Mouse (Mus musculus) midbrain, embryonic 14.5 days (tissue): ENCODE data around the gene Iqcf5. TPM values are rescaled to one million over a fixed set of nuclear protein-coding genes. Genes with fewer than 3 reads are reported as not detected.
A peak's percentile ranks its signal among the peaks of the same experiment; 100 is the strongest.

Source experiments
- ATAC-seq: fragments of 200-750 bp; cut with Nextera tagmentation; 2 replicates; pipeline ENCODE4 v1.8.0; 2017; ENCODE audit warnings: moderate number of reproducible peaks, moderate library complexity; ENCODE audit not compliant: low FRiP score, low TSS enrichment
- DNase-seq: peaks from one replicate; pipeline ENCODE4 v3.0.0-alpha.2; 2015
- H3K27ac ChIP-seq: fragments of 300-500 bp; sonication (generic); replicated peaks from 2 replicates; pipeline ENCODE4 v1.5.1; 2014; ENCODE audit warnings: mild to moderate bottlenecking, low read depth, low read length, moderate library complexity
- H3K27me3 ChIP-seq: fragments of 300-500 bp; sonication (generic); 2 replicates; pipeline ENCODE4 v1.6.1; 2014; ENCODE audit warnings: low read length, control low read depth, mixed read lengths; ENCODE audit not compliant: control insufficient read depth, insufficient read depth
- H3K36me3 ChIP-seq: fragments of 300-500 bp; sonication (generic); 2 replicates; pipeline ENCODE4 v1.6.1; 2014; ENCODE audit warnings: low read length, control low read depth; ENCODE audit not compliant: control insufficient read depth, insufficient read depth
- H3K4me1 ChIP-seq: fragments of 300-500 bp; sonication (generic); 2 replicates; pipeline ENCODE4 v1.6.1; 2014; ENCODE audit warnings: mild to moderate bottlenecking, antibody characterized with exemption, low read length, control low read depth; ENCODE audit not compliant: control insufficient read depth, insufficient read depth
- H3K4me2 ChIP-seq: fragments of 300-500 bp; sonication (generic); 2 replicates; pipeline ENCODE4 v1.6.1; 2014; ENCODE audit warnings: mild to moderate bottlenecking, low read length, moderate library complexity
- H3K4me3 ChIP-seq: fragments of 300-500 bp; sonication (generic); replicated peaks from 2 replicates; pipeline ENCODE4 v1.5.1; 2014; ENCODE audit warnings: low read depth, low read length
- H3K9ac ChIP-seq: fragments of 300-500 bp; sonication (generic); replicated peaks from 2 replicates; pipeline ENCODE4 v1.6.1; 2014; ENCODE audit warnings: mild to moderate bottlenecking, low read length, moderate library complexity
- H3K9me3 ChIP-seq: fragments of 300-500 bp; sonication (generic); 2 replicates; pipeline ENCODE4 v1.6.1; 2016; ENCODE audit warnings: low read length, control low read depth, mixed read lengths; ENCODE audit not compliant: control insufficient read depth
- WGBS: fragments of 180-500 bp; shearing (Covaris S2); extraction: QIAGEN DNeasy Blood & Tissue Kit; methylation state at CpG from one replicate; pipeline ENCODE4 v1.1.7; 2014; 5-methylcytosine and 5-hydroxymethylcytosine counted together
- polyA plus RNA-seq: library from polyadenylated mRNA; unstranded; fragments of >200 nt; fragmentation: Nextera tagmentation; extraction: Ambion mirVana; gene quantifications from 2 replicates; pipeline ENCODE4 v1.2.1, GENCODE M21; 2014

Gene Iqcf5
- polyA plus RNA-seq, 1 experiment from 2014 or later = not detected

DNA sequence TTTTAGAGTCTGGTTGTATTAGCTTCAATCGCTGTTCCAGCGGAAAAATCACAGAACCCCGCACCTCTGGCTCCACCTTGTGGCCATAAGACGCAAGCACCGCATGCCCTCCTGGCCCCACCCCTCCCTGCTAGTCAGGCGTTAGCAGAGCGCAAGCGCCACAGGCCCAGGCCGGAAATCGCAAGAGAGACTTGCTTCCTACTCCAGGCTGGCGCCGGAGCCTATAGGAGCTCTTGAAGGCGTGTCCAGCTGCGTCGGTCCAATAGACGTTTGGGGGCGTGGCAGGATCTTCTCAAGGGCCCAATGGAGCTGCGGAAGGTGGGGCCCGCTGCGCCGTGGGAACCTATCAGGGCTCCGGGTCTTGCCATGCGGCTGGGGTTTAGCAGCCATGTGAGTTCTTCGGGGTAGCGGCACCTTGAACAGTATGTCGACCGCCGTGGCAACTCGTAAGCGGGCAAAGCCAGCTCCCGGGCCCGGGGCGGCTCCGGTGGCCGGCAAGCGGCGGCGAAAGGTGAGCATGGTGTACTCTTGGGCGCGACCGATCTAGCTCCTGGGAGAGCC, 37.4 kb upstream of the Iqcf5 start, which contains the start of gene Parp3:
Gene Parp3, minus strand, starts transcription at position 26 of the 561 bp plus-strand sequence.
- H3K27me3 ChIP-seq = no peaks in the 10 kb centered on the region
- H3K4me1 ChIP-seq = peaks cover 12% of the 10 kb centered on the region
- under 1% methylated on average over 41 of the region's 41 CpGs for WGBS
- H3K36me3 ChIP-seq = peaks cover 19% of the 10 kb centered on the region; the same call in 1 of the 2 replicates
- peak; percentile 97 for ATAC-seq
- H3K4me3 ChIP-seq = peak within 1 kb of the TSS; percentile 66
- 0 out of 2 replicates have a peak within 1 kb of the TSS, but pooled peaks have one; percentile 26 for H3K27ac ChIP-seq
- no peaks in the 10 kb centered on the region for H3K9me3 ChIP-seq
- H3K9ac ChIP-seq = peak within 1 kb of the TSS; percentile 62
- H3K4me2 ChIP-seq = peak within 1 kb of the TSS; percentile 95
- peak; percentile 100 for DNase-seq

DNA sequence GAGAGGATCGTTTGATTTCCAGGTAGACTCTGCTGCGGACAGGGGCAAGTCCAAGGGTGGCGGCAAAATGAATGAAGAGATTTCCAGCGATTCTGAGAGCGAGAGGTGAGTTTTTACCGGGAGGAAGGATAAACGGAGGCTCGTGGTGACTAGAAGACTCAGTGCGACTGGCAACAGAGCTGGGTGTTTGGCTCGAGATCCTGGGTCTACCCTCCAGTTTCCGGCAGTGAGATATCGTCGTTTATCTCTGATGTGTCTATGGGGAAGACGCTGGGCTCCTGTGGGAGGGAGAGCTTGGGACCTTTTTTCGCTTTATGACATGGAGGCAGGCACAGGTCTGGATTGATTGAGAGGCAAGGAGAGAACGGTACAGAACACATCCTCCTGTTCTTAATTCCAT, 36.7 kb upstream of the Iqcf5 start:
- 6% methylated on average over 16 of the region's 16 CpGs for WGBS
- Histone ChIP-seq H3K9me3 (no peaks in the 10 kb centered on the region), H3K4me1 (peaks cover 12% of the 10 kb centered on the region), H3K4me3 (peak overlapping the region; percentile 66), H3K9ac (peak overlapping the region; percentile 62), H3K4me2 (peak overlapping the region; percentile 95), H3K36me3 (peaks cover 21% of the 10 kb centered on the region), H3K27ac (no peak overlapping the region), H3K27me3 (no peaks in the 10 kb centered on the region)
- no peak for ATAC-seq
- DNase-seq = no peak

DNA sequence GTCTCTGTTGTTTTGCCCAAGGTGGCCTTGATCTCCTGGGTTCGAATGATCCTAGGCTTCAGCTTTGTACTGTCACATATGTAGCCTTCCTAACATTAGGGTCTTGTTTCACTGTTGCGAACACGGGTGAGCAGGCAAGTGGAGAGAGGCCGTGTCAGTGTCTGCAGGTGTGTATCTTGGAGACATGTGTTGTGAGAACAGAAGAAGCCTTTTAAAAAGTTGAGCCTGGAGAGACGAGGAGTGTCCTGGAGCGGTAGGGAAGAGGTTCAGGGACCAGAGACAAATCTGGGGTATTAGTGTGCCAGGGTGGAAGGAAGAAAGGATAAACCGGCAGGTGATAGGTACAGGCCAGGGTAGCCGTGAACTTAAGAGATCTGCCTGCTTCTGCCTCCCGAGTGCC, 36.3 kb upstream of the Iqcf5 start:
- Histone ChIP-seq H3K9me3 (no peaks in the 10 kb centered on the region), H3K4me2 (peak overlapping the region; percentile 95), H3K27me3 (no peaks in the 10 kb centered on the region), H3K27ac (no peak overlapping the region), H3K4me3 (peak overlapping the region; percentile 66), H3K4me1 (peaks cover 12% of the 10 kb centered on the region), H3K9ac (peak overlapping the region; percentile 62), H3K36me3 (peaks cover 26% of the 10 kb centered on the region)
- ATAC-seq (no peak), DNase-seq (no peak)
- 83% methylated on average over 9 of the region's 9 CpGs for WGBS

GRCm38 (mm10) chr9:106480541-106480940, 33.8 kb upstream of the Iqcf5 start:
- H3K9me3 ChIP-seq = no peaks in the 10 kb centered on the region
- no peak overlapping the region for H3K9ac ChIP-seq
- no peak overlapping the region for H3K27ac ChIP-seq
- H3K4me2 ChIP-seq = no peak overlapping the region
- ATAC-seq (no peak), DNase-seq (no peak)
- H3K4me3 ChIP-seq = no peak overlapping the region
- no peaks in the 10 kb centered on the region for H3K27me3 ChIP-seq
- H3K36me3 ChIP-seq = peaks cover 50% of the 10 kb centered on the region
- 97% methylated on average over 7 of the region's 7 CpGs for WGBS
- H3K4me1 ChIP-seq = peaks cover 8% of the 10 kb centered on the region

- Histone ChIP-seq H3K36me3 (peaks cover 56% of the 10 kb centered on the region), H3K9ac (no peak overlapping the region), H3K27me3 (no peaks in the 10 kb centered on the region), H3K4me2 (no peak overlapping the region), H3K9me3 (no peaks in the 10 kb centered on the region), H3K27ac (no peak overlapping the region), H3K4me1 (peaks cover 8% of the 10 kb centered on the region), H3K4me3 (no peak overlapping the region)
- ATAC-seq (no peak), DNase-seq (no peak)
- WGBS = 97% methylated on average over 15 of the region's 15 CpGs
Measured at GRCm38 (mm10) chr9:106481075-106481474, 33.3 kb upstream of the Iqcf5 start.

DNA sequence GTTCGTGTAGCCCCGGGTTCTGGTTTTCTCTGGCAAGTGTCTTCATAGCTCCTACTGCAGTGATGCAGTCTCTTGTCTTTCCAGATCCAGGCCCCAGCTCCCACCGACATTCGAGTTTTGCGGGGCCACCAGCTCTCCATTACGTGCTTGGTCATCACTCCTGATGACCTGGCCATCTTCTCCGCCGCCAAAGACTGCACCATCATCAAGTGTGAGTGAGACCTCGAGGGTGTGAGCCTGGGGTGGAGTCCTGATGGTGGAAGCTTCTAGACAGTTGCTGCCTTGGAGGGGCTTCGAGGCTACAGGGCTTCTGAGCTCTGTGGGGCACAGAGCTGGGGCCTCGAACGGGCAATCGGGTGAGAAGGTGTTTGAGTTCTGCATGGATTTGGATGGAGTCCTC, 32.7 kb upstream of the Iqcf5 start:
- peaks cover 8% of the 10 kb centered on the region for H3K4me1 ChIP-seq
- H3K27me3 ChIP-seq = no peaks in the 10 kb centered on the region
- peaks cover 60% of the 10 kb centered on the region for H3K36me3 ChIP-seq
- no peak for ATAC-seq
- no peak for DNase-seq
- no peak overlapping the region for H3K27ac ChIP-seq
- H3K4me3 ChIP-seq = no peak overlapping the region
- H3K4me2 ChIP-seq = no peak overlapping the region
- no peak overlapping the region for H3K9ac ChIP-seq
- H3K9me3 ChIP-seq = no peaks in the 10 kb centered on the region
- WGBS = 96% methylated on average over 13 of the region's 13 CpGs

DNA sequence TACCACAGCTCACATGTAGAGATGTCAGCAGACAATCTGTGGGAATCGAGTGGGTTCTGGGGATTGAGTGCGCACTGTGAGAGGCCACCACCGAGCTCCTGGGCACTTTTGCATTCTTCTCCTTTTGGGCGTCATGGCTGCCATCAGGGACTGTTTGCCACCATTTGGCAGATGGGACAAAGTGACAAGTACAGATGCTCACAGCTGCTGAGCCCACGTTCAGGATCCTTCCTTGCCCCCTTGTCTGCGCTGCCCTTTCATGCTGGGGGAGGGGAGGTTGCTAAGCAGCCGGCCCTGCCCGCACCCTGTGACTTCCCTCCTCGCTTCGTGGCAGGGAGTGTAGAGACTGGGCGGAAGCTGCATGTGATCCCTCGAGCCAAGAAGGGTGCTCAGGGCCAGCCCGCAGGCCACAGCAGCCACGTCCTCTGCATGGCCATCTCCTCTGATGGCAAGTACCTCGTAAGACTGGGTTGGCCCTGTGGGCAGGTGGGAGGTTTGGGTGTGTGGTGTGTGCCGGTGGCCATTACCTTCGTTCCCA, 31.7 kb upstream of the Iqcf5 start:
- Histone ChIP-seq H3K4me1 (peaks cover 6% of the 10 kb centered on the region), H3K27ac (no peak overlapping the region), H3K9ac (no peak overlapping the region), H3K4me2 (no peak overlapping the region), H3K36me3 (peaks cover 60% of the 10 kb centered on the region), H3K9me3 (no peaks in the 10 kb centered on the region), H3K4me3 (no peak overlapping the region), H3K27me3 (no peaks in the 10 kb centered on the region)
- no peak for DNase-seq
- ATAC-seq = no peak
- 91% methylated on average over 17 of the region's 17 CpGs for WGBS

- H3K9ac ChIP-seq = no peak overlapping the region
- WGBS = 95% methylated on average over 10 of the region's 10 CpGs
- H3K36me3 ChIP-seq = peaks cover 60% of the 10 kb centered on the region
- no peaks in the 10 kb centered on the region for H3K27me3 ChIP-seq
- no peak overlapping the region for H3K4me3 ChIP-seq
- no peak overlapping the region for H3K27ac ChIP-seq
- DNase-seq = no peak
- ATAC-seq = no peak
- no peaks in the 10 kb centered on the region for H3K9me3 ChIP-seq
- H3K4me2 ChIP-seq = no peak overlapping the region
- peaks cover under 1% of the 10 kb centered on the region for H3K4me1 ChIP-seq
Measured at GRCm38 (mm10) chr9:106483136-106483535, 31.2 kb upstream of the Iqcf5 start.

- DNase-seq (no peak), ATAC-seq (no peak)
- Histone ChIP-seq H3K27ac (no peak overlapping the region), H3K9me3 (no peaks in the 10 kb centered on the region), H3K9ac (no peak overlapping the region), H3K27me3 (no peaks in the 10 kb centered on the region), H3K4me3 (no peak overlapping the region), H3K4me1 (no peaks in the 10 kb centered on the region), H3K4me2 (no peak overlapping the region), H3K36me3 (peaks cover 60% of the 10 kb centered on the region)
- WGBS = 93% methylated on average over 17 of the region's 17 CpGs
Measured at GRCm38 (mm10) chr9:106483606-106484005, 30.8 kb upstream of the Iqcf5 start.
